Mouse (Mus musculus): ENCODE data around the gene Brinp3. TPM values are rescaled to one million over a fixed set of nuclear protein-coding genes. Genes with fewer than 3 reads are reported as not detected.

The Brinp3 gene
- polyA plus RNA-seq, 1 experiment from 2014 or later, result 0.11 TPM

GRCm38 (mm10) chr1:146939463-146940389 lies 445.2 kb downstream of the Brinp3 start:
- Histone ChIP-seq H3K36me3 (ENCODE audit: control insufficient read depth, insufficient read depth, low read length) (no peaks in the 10 kb centered on the region), H3K27ac (replicated peaks in 1 of 2; ENCODE audit: control insufficient read depth in 1 of 2, insufficient read depth in 1 of 2, low read depth in 2 of 2, low read length in 2 of 2) (no peak overlapping the region), H3K4me3 (ENCODE audit: control insufficient read depth in 1 of 2, insufficient read depth in 1 of 2, low read depth in 1 of 2, low read length in 2 of 2) (no peak overlapping the region), H3K4me1 (ENCODE audit: control insufficient read depth in 2 of 2, insufficient read depth in 2 of 2, low read length in 2 of 2) (no peaks in the 10 kb centered on the region), H3K4me2 (ENCODE audit: low read length) (no peak overlapping the region), H3K9ac (ENCODE audit: low read length) (no peak overlapping the region), H3K9me3 (ENCODE audit: control insufficient read depth, low read length) (no peaks in the 10 kb centered on the region), H3K27me3 (ENCODE audit: control insufficient read depth, insufficient read depth, low read length) (no peaks in the 10 kb centered on the region)
- ATAC-seq (ENCODE audit: insufficient number of reproducible peaks, insufficient read depth, low FRiP score, low read depth), result no peak
- WGBS, result 80% methylated on average over 6 of the region's 6 CpGs

Measured in heart, embryonic 14.5 days (tissue).